Mouse (Mus musculus) embryo, embryonic 10.5 days (tissue): ENCODE results near the gene Nrxn3.

Source experiments
- DNase-seq: peaks from one replicate; pipeline ENCODE4 v3.0.0-alpha.2; 2015; ENCODE audit warnings: low spot score

Gene Nrxn3

GRCm38 (mm10) chr12:89049279-89049678 is 326.6 kb downstream of the Nrxn3 start:
- peak; percentile 49 for DNase-seq

GRCm38 (mm10) chr12:89049686-89050085 is 327.0 kb downstream of the Nrxn3 start:
- DNase-seq, result no peak

DNA sequence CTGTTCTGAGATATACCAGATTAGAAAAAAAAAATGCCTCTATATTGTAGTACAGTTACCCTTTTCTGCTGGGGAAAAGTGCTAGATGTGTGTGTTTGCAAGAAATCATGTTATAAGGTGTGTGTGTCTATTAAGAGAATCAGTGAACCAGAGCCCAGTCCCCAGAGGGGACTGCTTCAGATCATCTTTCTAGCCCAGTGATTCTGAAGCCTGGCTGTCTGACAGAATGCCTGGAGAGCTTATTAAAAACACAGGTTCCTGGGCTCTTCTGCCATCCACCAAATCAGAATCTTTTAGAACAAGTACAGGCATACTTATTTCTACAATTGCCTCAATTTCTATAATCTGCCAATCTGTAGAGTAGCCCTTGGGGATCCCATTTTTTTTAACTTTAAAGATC is 349.8 kb downstream of the Nrxn3 start:
- DNase-seq, result no peak

GRCm38 (mm10) chr12:89073167-89073743 is 350.6 kb downstream of the Nrxn3 start:
- no peak for DNase-seq

DNA sequence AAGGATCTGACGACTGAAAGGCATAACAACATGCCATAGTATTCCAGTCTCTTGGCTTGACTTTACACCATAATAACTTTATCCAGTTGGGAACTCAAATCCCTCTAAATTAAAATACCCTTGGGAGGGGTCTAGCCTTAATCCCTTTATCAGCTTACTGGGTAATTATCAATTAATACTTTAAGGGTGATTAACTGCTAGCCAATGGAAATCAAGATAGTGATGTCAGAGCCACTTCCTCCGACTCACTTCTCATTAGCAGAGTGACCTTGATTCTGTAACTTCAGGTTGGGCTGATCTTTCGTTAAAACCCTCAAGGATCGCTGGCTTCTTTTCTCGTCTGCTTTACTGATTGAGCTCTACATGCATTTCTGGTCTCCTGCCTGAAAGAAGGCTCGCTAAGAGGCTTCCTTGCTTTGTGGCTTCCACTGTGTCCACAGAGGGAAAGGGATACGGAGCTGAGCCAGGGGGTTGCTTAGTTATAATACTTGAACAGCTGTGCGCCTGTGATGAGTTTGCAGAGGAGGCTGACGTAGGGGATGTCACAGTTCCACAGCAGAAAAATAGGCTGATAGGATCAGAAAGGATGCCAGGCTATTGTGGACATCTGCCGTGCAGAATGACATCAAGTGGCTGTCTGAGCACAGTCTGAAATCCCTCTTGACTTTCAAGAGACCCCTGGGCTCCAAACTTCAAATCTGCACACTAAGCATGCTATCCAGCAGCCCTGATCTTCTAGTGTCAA is 352.0 kb downstream of the Nrxn3 start:
- peak; percentile 5 for DNase-seq

DNA sequence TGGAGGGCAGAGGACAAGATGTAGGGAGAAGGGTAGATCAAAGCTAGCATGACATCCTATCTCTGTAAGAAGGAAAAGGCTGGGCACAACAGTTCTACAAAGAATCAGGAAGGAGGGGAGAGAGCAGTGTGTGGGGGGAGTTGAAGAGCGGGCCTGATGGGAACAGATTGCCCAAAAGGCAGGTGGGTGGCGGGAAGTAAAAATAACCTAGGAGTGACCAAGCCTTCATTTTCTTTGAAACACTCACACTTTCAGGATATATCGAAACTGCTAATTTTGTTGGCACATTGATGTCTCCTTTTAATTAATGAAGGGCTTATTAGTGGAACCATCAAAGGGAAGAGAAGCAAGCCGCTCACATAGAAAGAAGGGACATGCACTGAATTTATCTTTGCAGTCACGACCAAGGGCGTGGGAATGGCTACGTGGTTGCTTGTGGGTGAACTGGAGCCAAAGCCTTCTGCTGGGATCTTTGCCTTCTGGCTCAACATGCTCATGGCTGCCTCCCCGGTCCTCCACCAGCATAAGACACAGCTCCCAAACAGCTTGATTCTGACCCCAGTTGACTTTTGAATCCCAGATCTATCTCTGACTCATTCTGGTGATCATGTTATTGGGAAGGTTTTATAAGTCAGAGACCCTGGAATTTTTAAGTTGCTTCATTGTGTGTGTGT is 371.3 kb downstream of the Nrxn3 start:
- DNase-seq, result no peak

GRCm38 (mm10) chr12:89097561-89097960 is 374.9 kb downstream of the Nrxn3 start:
- no peak for DNase-seq

GRCm38 (mm10) chr12:89106029-89106733 is 383.5 kb downstream of the Nrxn3 start:
- DNase-seq, result peak; percentile 85

DNA sequence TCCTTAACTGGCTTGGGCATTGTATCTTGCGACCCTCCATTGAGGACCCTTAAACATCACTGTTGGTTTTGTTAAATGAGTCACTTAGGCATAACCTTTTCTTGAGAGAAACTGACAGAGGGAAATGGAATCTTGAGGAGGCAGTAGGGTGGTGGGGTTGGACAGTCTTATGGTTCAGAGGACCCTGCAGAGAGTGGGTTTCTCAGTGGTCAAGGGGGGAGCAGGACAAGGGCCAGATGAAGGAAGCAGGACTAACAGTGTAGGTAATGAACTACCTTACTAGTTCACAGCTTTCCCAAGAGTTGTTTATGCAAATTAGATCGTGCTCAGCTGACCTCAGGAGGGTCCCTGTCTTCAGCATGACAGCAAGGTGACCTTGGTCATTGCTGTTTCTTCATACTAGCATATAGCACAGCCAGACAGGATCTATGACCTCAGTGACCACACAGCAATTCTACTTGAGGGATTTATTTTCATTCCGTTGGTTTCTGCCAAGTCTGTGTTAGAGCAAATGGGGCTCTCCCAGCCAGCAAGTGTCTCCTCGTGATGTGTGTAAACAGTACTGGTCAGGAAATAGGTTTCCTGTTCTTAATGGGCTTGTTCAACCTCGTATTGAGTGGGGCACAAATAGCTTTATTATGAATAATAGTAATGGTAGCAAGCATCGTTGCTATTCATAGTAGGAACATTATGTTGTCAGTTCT is 384.4 kb downstream of the Nrxn3 start:
- no peak for DNase-seq

DNA sequence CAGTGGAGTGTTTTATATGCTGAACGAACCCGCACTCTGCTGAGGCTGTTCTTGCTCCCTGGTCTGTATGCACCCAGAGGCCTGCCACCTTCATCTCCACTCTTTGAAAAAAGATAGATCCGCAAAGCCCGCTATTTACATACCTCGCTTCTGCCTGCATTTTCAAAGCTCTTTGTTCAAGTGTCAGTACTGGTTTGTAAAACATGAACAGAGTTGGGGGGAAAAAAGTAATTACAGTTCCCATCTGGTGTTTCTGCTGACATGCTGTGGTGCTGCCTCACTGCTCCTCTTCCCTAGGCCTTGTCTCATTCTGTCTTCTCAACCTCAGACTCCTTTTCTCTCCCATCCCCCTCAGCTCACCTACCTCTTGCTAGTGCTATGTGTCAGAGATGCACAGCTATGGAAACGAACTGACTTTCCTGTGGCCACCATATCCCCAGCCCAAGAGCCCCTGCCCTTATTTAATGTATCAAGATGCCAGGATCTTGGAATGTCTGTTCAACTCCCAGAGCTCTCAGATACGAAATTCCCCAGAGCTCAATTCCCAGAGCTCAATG is 387.2 kb downstream of the Nrxn3 start:
- DNase-seq, result no peak

- DNase-seq, result no peak
These were observed 405.9 kb downstream of the Nrxn3 start for GRCm38 (mm10) chr12:89128602-89129001.

DNA sequence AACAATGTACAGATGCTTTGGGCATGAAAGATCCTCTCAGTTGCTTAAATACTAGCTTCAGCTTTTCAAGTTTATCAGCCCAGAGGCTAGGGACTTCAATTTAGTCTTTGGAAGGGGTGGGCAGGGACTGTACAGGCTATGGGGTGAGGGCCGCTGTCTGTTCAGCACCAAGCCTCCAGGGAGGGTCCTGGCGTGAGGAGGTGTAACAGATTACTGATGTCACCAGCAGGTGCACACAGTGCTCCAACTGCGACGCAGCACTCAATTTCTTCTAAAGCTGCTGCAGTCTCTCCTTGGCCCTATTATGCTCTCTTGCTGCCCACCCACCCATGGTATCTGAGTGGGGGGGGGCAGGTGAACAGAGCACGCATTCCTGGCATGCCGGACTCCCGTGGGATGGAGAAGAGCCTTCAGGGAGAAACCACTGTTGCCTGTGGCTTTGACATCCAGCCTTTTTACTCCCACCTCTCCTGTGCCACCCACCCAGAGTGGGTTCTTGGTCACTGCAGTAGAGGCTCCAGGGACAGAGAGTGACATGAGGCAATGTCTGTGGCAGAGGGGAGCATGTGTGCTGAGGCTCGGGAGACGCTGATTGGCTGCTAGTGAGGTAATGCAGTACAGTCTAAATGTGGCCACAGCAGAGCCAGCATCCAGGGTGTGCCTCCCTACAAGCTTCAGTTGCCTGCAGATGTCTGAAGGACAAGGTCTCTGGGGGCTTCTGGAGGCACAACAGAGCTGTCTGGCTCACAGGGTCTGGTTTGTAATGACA is 406.6 kb downstream of the Nrxn3 start:
- DNase-seq, result no peak

- peak; percentile 43 for DNase-seq
These were observed 411.7 kb downstream of the Nrxn3 start for GRCm38 (mm10) chr12:89134333-89134732.

DNA sequence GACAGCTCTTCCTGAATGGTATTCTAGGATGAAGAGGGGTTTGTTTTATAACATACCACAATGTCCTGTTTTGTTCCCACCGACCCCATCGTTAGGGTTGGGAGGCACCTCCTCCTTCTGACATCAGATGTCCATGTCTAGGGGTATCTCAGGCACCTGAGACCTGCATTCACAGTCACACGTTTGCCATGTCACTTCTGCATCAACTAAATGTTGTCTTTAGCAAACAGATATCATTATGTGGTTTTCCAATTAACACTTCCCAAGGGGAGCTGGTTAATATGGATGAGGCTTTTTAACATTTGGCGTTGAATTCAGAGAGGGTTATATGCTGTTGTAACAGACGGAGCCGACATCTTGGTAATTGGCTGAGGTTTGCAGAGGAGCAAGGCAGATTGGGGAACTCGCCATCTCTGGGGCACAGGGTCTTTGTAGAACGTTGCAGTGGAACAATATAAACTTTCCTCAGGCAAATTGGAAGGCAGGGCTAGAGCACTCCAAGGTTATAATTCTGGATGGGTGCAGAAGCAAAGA is 412.2 kb downstream of the Nrxn3 start:
- no peak for DNase-seq

- peak; percentile 73 for DNase-seq
These were observed 426.3 kb downstream of the Nrxn3 start for GRCm38 (mm10) chr12:89148974-89149411.

DNA sequence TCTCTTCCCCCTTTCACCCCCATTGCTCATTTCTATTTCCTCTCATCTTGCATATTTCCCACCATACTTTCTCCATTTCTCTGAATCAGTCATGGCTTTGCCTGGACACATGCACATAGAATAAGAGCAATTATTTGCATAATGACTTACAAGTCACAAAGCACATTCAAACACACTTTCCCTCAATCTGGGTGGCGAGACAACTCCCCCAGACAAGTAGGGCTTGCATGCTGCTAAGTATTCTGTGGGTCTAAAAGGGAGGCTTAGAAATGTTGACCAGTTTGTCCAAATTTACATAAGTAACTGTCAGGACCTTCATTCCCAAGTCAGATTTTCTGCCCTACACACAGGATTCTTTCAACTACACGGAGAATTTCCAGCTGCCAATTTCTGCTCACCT is 426.8 kb downstream of the Nrxn3 start:
- DNase-seq, result no peak

DNA sequence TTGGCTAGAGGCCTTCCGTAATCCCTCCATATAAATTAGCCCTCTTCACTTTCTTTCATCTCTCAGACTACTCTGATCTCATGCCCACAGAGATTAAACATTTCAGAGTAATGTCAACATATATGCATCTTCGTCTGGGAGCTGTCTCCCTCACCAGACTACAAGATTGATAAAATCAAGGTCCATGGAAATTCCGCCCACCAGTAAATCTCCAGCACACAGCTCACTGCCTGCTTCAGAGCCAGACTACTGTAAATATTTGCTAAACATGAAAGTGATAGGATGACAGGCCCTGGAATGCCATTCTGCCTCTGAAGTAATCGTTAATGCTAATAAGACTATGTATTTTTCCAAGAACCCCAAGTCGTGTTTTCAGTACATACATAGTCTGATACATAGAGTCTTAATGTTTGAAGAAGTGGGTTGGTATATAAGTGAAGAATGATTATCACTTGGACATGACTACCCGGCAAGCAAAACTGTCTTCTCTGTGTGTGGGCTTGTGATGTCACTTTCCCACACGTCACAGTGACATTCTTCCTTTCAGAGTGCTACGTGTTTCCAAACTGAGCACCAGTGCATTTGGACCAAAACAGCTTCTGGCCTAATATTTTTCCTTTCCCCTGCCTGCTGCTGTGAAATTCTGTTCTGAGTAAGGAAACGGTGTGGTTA is 433.5 kb downstream of the Nrxn3 start:
- no peak for DNase-seq

GRCm38 (mm10) chr12:89159353-89159752 is 436.7 kb downstream of the Nrxn3 start:
- no peak for DNase-seq

DNA sequence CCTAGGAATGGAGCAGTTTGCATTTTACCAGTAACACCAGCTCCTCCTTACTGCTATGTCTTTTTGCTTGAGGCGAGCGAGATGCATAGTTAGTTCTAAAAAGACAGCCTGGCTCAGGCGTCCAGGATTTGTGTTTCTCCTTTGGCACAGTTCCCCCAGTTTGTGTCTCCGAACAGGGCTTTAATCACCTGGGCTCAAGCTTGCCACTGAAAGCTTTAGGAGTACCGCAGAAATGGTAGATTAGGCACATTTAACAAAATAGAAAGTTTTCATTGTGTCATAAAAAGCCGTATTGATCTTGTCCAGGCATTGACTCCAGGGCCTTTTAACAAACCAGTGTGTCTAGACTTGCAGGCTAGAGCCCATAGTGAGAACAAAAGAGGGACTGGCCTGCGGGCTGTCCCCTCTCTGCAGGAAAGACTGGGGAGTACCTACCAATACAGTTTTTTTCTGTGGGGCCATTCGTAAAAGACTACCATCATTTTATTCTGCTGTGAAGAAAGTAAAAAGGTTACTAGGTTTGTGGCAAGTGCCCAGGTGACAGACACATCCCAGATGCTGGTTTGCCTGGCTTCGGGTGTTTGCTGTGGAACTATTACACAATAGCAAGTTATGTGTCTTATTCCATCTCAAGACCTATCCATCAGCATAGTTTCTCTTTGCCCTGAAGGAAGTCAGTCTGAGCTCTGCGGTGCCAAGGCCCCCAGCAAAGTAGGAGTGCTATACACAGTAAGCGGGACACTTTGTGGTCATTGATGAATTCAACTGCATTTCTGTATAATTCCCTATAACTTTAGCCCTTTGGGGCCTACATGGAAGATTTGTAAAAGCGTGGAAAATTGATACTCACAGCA is 451.9 kb downstream of the Nrxn3 start:
- no peak for DNase-seq
